Mouse (Mus musculus): ENCODE data around the gene Sele.

Gene Sele

DNA sequence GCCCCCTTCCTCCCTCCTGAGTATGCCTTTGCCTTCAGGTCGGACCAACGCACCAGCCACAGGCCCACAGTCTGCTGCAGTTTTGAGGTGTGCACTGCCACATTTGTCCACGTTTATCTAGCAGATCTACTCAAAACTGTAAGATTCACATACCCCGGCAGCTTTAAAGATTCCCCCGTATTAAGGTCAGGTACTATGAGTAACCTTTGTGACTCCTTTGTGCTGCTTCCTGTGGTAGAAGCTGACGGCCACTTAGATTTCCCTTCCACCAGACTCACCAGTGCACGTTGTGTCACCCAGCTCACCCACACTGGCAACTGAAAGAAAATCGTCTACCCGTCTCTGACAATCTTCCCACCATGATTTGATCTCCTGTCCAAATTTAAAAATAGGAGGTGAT is 25.1 kb downstream of the Sele start:
- no peak for DNase-seq

DNA sequence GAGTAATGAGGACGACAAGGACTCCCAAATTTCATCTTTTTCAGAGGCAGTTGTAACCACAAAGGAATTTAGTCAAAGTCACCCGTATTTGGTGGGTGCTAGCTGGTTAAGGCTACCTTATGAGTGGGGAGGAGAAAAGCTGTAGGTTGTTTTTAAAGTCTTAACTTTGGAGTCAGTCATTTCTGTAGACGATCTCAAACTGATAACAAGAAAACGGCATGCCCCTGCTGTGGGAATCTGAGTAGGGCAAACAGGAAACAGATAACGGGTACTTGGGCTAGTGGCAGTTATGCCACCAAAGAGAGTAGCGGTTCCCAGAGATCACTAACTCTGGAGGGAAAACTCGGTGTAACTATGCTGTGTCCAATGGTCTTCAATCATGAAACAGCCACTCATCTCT is 25.8 kb downstream of the Sele start:
- DNase-seq = no peak

DNA sequence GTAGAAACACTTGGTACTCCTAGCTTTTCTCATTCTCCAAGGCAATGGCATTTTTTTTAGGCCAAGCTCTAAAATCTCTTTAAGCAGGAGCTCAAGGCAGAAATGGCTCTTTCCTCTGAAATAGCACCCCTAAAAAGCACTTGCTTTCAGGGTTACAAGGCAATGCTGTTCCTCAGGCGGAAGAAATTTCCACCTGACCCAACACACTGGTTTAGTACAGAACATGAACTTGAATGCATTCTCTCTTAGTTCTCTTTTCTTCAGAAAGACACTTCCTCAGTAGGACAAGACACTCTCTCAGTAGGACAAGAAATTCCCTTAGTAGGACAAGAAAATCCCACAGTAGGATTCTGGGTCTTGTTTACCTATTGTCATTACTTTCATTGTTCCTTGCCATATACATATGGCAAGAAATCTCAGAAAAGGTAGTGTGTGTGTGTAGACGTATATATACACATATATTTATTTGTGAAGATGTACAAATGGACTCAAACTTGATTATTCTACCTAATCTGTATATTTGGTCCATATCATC is 26.6 kb downstream of the Sele start:
- no peak for DNase-seq

DNA sequence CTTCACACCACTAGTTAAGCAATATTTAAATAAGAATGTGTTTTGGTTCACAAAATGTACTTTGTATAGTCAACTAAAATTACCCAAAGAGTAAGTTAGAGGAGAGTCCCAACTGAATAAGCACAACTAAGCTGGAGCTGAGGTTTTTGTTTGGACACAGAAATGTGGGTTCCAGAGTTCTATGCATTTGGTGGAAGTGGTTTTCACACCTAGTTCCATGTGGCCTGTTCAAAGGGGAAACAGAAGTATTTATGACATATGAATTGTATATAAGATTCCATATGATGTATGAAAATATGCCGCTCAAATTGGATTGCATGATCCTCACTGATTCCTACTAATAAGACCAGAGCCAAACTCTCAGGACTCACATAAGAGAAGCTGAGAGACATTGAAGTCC is 27.4 kb downstream of the Sele start:
- no peak for DNase-seq

DNA sequence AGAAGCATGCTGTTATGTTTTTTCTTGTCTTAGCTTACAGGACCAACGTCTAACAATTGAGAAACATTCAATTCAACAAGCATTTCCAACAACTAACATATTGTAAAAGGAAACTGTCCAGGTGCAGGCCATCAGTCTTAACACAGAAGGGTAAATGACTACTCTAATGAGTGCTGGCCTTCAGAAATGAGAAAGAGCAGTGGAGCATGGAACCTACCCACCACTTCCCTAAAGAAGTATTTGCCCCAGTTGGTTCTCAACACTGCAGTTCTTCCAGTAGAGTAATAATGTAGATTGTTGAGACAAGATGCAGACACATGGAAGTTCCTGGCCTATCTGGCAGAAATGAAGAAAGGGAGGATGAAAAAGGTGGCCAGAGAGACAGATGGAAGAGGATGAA is 28.4 kb downstream of the Sele start:
- DNase-seq = no peak

DNA sequence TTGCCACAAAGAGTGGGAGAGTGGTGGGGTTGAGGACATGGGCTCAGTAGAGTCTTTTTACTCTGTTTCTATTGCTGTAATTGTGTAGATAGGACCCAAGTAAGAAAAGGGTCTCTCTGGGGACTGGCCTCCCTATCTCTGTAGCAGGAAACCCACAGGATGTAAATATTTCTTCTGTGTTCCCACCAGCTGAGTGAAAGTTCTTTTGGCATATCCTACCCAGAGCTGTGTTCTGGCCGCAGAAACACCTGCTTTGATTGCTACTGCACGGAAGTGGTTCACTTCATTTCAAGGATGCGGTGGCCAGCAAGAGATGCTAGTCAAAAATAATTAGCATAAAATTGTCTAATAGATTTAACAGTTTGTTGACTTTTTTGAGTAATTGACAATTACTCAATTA is 29.0 kb downstream of the Sele start:
- DNase-seq = peak; percentile 44

DNA sequence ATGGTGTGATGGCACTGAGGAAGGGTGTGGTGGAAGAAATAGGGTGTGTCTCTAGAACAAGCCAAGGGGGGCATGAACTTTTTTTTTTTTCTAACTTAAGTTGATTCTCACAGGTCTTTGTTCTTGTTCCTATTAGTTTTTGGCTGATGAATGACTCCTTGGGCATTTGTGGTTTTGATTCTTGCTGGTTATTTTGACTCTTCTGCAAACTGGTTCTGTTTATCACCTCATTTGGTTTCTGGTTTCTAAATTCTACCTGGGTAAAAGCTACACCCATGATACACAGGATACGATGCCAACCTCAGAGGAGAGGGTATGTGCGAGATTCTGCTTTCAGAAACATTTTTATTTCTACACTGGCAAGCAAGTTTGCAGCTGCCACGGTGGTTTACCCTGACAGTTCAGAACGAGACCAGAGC is 30.3 kb downstream of the Sele start:
- DNase-seq = peak; percentile 48

DNA sequence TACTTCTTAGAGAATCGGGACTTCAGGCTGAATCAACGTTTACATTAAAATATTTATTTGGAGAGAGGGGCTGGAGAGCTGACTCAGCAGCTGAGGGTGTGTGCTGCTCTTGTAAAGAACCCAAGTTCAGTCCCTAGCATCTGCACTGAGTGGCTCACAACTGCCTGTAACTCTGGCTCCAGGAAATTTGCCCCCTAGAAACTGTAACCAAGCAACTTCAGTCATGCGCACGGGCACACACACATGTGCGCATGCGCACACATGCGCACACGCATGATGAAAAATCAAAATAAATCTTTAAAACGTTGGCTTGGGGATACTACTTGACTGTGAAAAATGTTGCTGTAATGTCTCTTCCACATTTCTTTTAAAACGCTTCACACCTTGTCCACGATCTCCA is 31.1 kb downstream of the Sele start:
- no peak for DNase-seq

DNA sequence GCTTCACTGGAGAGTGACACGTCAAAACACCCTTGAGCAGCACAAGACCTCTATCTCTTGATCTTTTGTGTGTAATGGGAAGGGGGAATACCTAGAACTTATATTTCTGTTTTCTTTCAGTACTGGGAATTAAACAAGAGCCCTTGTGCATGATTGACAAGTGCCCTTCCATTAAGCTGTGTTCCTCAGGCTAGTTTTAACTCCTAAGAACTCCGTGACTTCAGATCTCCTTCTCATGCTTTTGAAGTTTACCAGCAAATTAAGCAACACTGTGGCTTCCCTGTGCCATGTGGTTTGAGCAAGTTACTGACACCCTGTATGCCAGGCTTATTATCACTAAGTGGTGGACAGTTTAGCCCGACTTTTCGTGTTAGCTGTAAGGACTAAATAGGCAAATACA is 35.0 kb downstream of the Sele start:
- DNase-seq = no peak

DNA sequence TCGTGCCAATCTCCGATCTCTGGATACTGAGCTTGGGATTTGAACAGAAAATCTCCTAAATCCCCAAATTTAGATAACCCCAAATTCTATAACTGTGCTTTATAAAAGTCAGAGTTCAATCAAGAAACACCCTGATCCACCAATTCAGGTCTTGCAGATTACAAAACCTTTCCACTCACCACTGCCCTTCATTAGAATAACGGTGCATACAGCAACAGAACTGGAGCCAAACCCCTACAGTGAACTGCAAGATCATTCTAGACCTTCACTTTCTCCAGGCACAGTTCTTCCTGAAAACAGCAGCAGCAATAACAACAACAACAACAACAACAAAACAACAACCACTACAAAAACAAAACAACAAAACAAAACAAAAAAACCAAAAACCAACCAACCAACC is 38.8 kb downstream of the Sele start:
- DNase-seq = no peak

DNA sequence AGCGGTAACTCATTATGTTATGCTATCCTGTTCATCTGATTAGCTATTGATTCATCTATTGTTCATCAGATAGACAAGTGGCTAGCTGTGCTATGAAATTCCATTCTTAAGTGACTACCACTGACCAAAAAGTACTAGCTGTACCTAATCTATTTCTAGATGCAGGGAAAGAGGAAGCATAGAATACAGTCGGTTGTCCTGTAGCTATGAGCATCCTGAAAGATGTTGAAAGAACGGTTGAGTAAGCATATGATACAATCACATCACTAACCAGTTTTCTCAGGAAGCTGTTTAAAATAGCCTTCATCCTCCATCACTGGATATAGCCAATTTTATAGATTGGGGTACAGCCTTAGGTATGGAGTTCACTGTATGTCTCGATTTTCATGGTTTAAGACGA is 39.8 kb downstream of the Sele start:
- no peak for DNase-seq

DNA sequence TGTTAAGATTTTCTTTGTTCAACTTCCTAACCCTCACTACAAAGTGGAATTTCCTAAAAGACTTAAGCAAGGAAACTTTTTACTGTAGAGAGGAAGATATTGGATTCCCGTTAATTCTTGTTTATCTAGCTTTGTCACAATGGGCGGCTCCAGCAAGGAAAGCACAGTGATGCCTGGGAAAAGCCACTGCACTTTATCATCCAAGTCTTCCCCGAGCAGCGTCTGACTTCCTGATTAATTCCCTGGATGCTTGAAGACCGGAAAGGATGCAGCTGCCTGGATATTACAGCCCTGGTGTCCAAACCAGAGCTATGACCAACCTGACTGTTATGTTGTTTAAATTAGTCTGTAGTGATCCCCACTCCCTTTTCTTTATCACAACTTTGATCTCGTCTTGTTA is 48.7 kb downstream of the Sele start:
- DNase-seq = no peak

DNA sequence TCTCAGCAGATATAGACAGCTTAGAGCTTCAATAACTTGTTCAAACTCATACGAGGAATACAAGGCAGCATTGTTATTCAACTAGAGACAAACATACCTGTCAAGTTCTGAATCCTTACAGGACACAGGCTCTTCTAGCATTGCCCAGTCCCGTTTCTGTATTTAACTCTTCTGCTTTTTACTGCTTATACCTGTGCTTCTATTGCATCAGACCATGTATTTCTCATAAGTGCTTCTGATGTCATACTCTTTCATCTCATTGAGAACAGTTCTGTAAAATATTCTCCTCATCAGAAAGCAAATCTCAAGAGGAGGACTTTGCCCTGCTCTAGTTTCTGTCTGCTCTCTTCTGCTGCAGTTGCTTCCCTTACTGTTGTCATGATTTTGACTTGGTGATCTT is 49.9 kb downstream of the Sele start:
- DNase-seq = no peak

DNA sequence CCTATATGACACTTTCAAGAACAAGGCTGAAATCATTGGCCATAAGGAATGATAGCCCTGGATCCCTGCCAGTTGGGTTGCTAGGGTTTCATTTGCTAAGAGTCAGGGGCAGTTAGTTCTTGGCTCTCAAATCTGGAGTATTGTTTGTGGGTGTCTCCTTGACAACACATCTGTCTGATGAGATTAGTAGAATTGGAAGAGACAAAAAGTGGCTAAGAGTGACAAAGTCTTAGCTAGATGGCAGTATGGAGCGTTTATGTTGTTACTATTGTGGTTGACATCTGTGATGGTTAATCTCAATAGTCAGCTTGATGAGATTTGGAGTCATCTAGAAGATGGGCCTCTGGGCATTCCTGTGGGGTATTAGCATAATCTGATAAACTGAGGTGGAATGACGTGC is 50.3 kb downstream of the Sele start:
- DNase-seq = no peak

All from thymus, postnatal 4 days (tissue).